Mouse (Mus musculus): ENCODE results near the gene Leprot. TPM values are rescaled to one million over a fixed set of nuclear protein-coding genes. Genes with fewer than 3 reads are reported as not detected.

The Leprot gene
- polyA plus RNA-seq, 1 experiment from 2014 or later = 98.5 TPM

DNA sequence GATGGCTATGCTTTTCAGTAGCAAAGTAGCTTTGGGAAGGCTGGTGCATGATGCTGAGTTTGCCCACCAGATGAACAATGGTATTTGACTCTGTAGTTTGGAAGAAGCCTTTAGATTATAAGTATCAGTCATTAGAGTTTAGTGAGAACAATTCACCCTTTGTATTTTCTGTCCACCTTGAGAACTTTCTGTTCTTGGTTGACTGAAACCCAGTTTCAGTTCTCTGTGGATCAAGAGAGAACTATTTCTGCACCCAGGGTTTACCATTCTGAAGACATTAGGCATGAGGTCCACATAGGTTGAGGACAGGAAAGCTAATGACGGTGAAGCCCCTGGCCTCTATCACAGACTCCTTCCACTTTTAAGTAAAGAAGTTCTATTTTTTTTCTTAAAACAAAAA is 10.0 kb upstream of the Leprot start:
- no peak overlapping the region for H3K9ac ChIP-seq (ENCODE audit: low read length)

DNA sequence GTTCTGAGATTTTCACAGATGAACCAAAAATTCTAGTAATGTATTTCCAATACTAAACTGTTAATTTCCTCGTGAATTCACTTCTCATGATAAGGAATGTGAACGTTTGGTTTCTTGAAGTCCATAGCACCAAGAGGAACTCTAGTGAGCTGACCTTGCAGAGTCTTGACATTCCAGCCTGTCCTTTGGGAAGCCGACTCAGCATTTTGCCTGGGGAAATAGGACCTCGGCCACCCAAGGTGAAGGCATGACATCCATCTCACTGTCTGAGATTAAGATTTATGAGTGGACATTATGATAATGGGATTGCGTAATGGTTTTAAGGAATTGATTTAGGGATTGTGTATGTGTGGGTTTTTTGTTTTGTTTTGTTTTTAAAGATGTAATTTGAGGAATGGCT is 6.9 kb upstream of the Leprot start:
- no peaks in the 10 kb centered on the region for H3K9me3 ChIP-seq (replicated peaks; ENCODE audit: control insufficient read depth, low read length)
- no peak overlapping the region for H3K4me2 ChIP-seq (ENCODE audit: low read length)
- ATAC-seq (no peak), DNase-seq (ENCODE audit: low spot score) (no peak)
- H3K27ac ChIP-seq (ENCODE audit: low read depth, low read length) = no peak overlapping the region
- no peak overlapping the region for H3K9ac ChIP-seq (ENCODE audit: low read length)
- WGBS = 83% methylated on average over 5 of the region's 5 CpGs
- no peak overlapping the region for H3K4me3 ChIP-seq (ENCODE audit: low read depth, low read length)
- H3K27me3 ChIP-seq (replicated peaks; ENCODE audit: control insufficient read depth, insufficient read depth, low read length) = no peaks in the 10 kb centered on the region
- H3K4me1 ChIP-seq (ENCODE audit: control insufficient read depth, insufficient read depth, low read length) = no peaks in the 10 kb centered on the region
- peaks cover 4% of the 10 kb centered on the region; the same call in 1 of the 2 replicates for H3K36me3 ChIP-seq (ENCODE audit: control insufficient read depth, insufficient read depth, low read length)

More for the DNA sequence above, 10.0 kb upstream of the Leprot start:
- Histone ChIP-seq H3K9me3 (replicated peaks; ENCODE audit: control insufficient read depth, low read length) (no peaks in the 10 kb centered on the region), H3K27me3 (replicated peaks; ENCODE audit: control insufficient read depth, insufficient read depth, low read length) (no peaks in the 10 kb centered on the region), H3K36me3 (ENCODE audit: control insufficient read depth, insufficient read depth, low read length) (peaks cover 4% of the 10 kb centered on the region; the same call in 1 of the 2 replicates), H3K4me2 (ENCODE audit: low read length) (no peak overlapping the region), H3K27ac (ENCODE audit: low read depth, low read length) (no peak overlapping the region), H3K4me1 (ENCODE audit: control insufficient read depth, insufficient read depth, low read length) (no peaks in the 10 kb centered on the region), H3K4me3 (ENCODE audit: low read depth, low read length) (no peak overlapping the region)
- WGBS = 90% methylated on average over 1 of the region's 1 CpGs
- DNase-seq (ENCODE audit: low spot score) (no peak), ATAC-seq (no peak)

DNA sequence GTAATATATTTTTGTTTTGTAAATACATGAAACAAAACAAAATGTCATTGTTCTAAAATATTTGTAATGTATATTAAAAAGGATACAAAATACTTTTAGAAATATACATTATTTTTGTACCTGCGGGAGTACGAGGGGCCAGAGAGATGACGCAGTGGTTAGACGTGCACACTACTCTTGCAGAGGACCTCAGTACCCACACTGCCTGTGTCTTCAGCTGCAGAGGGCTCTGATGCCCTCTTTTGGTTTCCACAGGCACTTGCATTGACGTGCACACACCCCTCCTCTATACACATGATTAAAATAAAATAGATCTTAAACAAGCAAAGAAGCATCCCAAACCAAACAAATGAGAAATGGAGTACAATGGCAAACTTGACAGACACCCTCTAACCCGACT is 4.8 kb upstream of the Leprot start:
- Histone ChIP-seq H3K36me3 (ENCODE audit: control insufficient read depth, insufficient read depth, low read length) (no peaks in the 10 kb centered on the region), H3K27me3 (replicated peaks; ENCODE audit: control insufficient read depth, insufficient read depth, low read length) (no peaks in the 10 kb centered on the region), H3K4me1 (ENCODE audit: control insufficient read depth, insufficient read depth, low read length) (no peaks in the 10 kb centered on the region), H3K9me3 (replicated peaks; ENCODE audit: control insufficient read depth, low read length) (no peaks in the 10 kb centered on the region), H3K27ac (ENCODE audit: low read depth, low read length) (no peak overlapping the region), H3K4me2 (ENCODE audit: low read length) (no peak overlapping the region), H3K4me3 (ENCODE audit: low read depth, low read length) (no peak overlapping the region), H3K9ac (ENCODE audit: low read length) (no peak overlapping the region)
- ATAC-seq (no peak), DNase-seq (ENCODE audit: low spot score) (no peak)
- WGBS = 84% methylated on average over 6 of the region's 6 CpGs

DNA sequence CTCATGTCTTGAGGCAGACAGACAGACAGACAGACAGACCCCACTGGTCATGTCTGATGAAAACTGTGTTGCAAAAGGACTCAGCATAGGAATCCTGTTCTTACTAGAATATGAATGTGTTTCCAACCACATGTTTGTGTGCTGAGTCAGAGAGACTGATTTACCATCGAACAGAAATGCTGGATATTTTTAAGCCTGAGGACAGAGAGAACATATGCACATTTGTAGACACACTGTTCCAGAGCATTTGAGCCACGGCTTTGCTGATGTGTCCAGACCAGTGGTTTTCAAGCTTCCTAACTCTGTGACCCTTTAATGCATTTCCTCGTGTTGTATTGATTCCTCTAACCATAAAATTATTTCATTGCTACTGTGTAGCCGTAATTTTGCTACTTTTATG is 4.3 kb upstream of the Leprot start:
- Histone ChIP-seq H3K27ac (ENCODE audit: low read depth, low read length) (no peak overlapping the region), H3K4me1 (ENCODE audit: control insufficient read depth, insufficient read depth, low read length) (no peaks in the 10 kb centered on the region), H3K27me3 (replicated peaks; ENCODE audit: control insufficient read depth, insufficient read depth, low read length) (no peaks in the 10 kb centered on the region), H3K36me3 (ENCODE audit: control insufficient read depth, insufficient read depth, low read length) (no peaks in the 10 kb centered on the region), H3K9ac (ENCODE audit: low read length) (no peak overlapping the region), H3K4me2 (ENCODE audit: low read length) (no peak overlapping the region), H3K4me3 (ENCODE audit: low read depth, low read length) (no peak overlapping the region), H3K9me3 (replicated peaks; ENCODE audit: control insufficient read depth, low read length) (no peaks in the 10 kb centered on the region)
- ATAC-seq = no peak
- 87% methylated on average over 4 of the region's 4 CpGs for WGBS
- DNase-seq (ENCODE audit: low spot score) = no peak

DNA sequence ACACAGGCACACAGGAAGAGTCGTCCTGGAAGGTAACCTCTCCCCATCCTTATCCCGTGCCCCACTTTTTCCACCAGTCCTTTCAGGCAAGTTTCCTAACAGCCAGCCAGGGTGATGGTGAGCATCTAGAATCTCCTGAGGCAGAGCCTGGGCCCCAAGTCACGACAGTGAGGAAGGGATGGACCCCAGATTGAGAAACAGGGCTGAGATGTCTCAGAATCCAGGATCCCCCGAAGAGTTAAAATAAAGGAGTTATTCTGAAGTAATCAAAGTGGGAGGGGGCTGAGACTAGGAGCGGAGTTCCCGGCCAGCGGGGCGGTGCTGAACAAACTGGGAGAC is 692 bp upstream of the Leprot start:
- Histone ChIP-seq H3K4me2 (ENCODE audit: low read length) (peak overlapping the region; percentile 57), H3K9ac (ENCODE audit: low read length) (peak overlapping the region; percentile 56), H3K9me3 (replicated peaks; ENCODE audit: control insufficient read depth, low read length) (no peaks in the 10 kb centered on the region), H3K4me3 (ENCODE audit: low read depth, low read length) (peak overlapping the region; percentile 84), H3K36me3 (ENCODE audit: control insufficient read depth, insufficient read depth, low read length) (no peaks in the 10 kb centered on the region), H3K4me1 (ENCODE audit: control insufficient read depth, insufficient read depth, low read length) (peaks cover 10% of the 10 kb centered on the region), H3K27me3 (replicated peaks; ENCODE audit: control insufficient read depth, insufficient read depth, low read length) (no peaks in the 10 kb centered on the region), H3K27ac (ENCODE audit: low read depth, low read length) (no peak overlapping the region)
- DNase-seq (ENCODE audit: low spot score) = no peak
- WGBS = 0% methylated on average over 8 of the region's 8 CpGs
- no peak for ATAC-seq

DNA sequence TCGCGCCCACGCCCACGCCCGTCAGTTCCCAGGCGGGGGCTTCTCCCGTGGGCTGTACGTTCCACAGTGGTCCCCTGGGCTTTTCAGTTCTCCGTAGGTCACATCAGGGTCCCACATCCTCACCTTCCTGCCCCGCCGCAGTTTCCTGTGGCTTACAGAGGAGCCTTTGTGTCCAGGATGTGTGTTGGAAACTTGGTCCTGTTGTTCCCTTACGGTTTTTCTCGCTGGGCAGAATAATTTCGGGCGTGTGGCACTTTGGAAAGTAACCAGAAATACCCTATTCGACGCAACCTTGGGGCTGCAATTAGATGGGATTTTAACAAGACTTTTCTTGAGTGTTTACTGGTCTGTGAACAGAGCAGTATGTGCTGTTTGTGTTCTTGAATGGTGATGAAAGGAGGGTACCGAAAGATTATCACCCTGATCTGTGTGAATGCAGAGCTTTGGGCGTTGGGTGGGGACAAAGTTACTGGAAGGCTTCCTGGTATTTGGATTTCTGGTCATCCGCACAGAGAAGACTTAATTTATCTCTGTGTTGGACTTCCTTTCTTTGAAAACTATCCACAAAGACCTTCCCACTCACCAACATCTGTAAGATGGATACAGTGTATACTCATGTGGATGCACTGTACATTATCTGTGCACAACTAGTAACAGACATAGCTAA is 591 bp downstream of the Leprot start:
- Histone ChIP-seq H3K9me3 (replicated peaks; ENCODE audit: control insufficient read depth, low read length) (no peaks in the 10 kb centered on the region), H3K4me2 (ENCODE audit: low read length) (peak overlapping the region; percentile 55), H3K9ac (ENCODE audit: low read length) (peak overlapping the region; percentile 89), H3K36me3 (ENCODE audit: control insufficient read depth, insufficient read depth, low read length) (no peaks in the 10 kb centered on the region), H3K4me3 (ENCODE audit: low read depth, low read length) (peak overlapping the region; percentile 84), H3K27me3 (replicated peaks; ENCODE audit: control insufficient read depth, insufficient read depth, low read length) (no peaks in the 10 kb centered on the region), H3K4me1 (ENCODE audit: control insufficient read depth, insufficient read depth, low read length) (peaks cover 10% of the 10 kb centered on the region), H3K27ac (ENCODE audit: low read depth, low read length) (peak overlapping the region; percentile 86)
- ATAC-seq (no peak), DNase-seq (ENCODE audit: low spot score) (no peak)
- WGBS = 1% methylated on average over 20 of the region's 20 CpGs

DNA sequence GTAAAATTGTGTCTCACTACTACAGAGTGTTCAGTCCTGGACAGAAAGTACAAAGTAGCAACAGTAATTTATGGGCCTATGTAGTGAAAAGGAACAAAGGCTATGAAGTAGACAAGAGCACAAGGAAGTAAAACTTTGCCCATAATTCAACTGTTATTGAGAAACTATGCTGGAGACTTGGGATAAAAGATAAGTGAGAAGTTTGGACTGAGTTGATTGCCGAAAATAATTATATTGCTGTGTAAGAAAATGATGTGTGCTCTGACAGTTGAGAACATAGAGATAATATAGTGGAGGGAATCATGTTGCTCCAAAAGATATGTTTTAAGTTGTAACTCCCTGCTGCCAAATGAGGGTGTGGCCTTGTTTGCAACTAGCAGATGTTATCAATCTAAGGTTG is 1.2 kb downstream of the Leprot start:
- H3K9ac ChIP-seq (ENCODE audit: low read length) = 0 out of 2 replicates have a peak overlapping the region, but pooled peaks have one; percentile 89
- no peak for DNase-seq (ENCODE audit: low spot score)
- no peaks in the 10 kb centered on the region for H3K9me3 ChIP-seq (replicated peaks; ENCODE audit: control insufficient read depth, low read length)
- H3K4me2 ChIP-seq (ENCODE audit: low read length) = peak overlapping the region; percentile 55
- peak overlapping the region; percentile 84 for H3K4me3 ChIP-seq (ENCODE audit: low read depth, low read length)
- H3K27me3 ChIP-seq (replicated peaks; ENCODE audit: control insufficient read depth, insufficient read depth, low read length) = no peaks in the 10 kb centered on the region
- H3K36me3 ChIP-seq (ENCODE audit: control insufficient read depth, insufficient read depth, low read length) = no peaks in the 10 kb centered on the region
- 91% methylated on average over 1 of the region's 1 CpGs for WGBS
- peaks cover 10% of the 10 kb centered on the region for H3K4me1 ChIP-seq (ENCODE audit: control insufficient read depth, insufficient read depth, low read length)
- H3K27ac ChIP-seq (ENCODE audit: low read depth, low read length) = no peak overlapping the region
- ATAC-seq = no peak

DNA sequence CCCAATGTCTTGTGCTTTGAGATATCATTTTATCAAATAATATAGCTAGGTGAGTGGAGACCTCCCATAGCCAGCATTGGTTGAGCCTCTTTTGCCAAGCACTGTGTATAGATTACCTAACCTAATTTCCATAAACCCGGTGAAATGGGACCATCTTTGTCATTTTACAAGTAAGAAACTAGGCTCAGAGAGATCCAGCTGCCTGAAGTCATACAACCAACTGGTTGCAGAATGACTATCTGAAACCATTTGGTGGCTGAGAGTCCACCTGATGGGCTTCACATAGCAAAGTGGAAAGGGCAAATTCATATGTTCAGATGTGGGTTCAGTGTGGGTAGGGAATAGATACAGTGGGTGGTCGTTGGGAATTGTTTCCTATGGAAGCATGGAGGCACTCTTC is 3.4 kb downstream of the Leprot start:
- Histone ChIP-seq H3K27me3 (replicated peaks; ENCODE audit: control insufficient read depth, insufficient read depth, low read length) (no peaks in the 10 kb centered on the region), H3K4me2 (ENCODE audit: low read length) (no peak overlapping the region), H3K4me1 (ENCODE audit: control insufficient read depth, insufficient read depth, low read length) (peaks cover 10% of the 10 kb centered on the region), H3K36me3 (ENCODE audit: control insufficient read depth, insufficient read depth, low read length) (no peaks in the 10 kb centered on the region), H3K9me3 (replicated peaks; ENCODE audit: control insufficient read depth, low read length) (no peaks in the 10 kb centered on the region), H3K27ac (ENCODE audit: low read depth, low read length) (no peak overlapping the region), H3K9ac (ENCODE audit: low read length) (no peak overlapping the region), H3K4me3 (ENCODE audit: low read depth, low read length) (no peak overlapping the region)
- WGBS = 87% methylated on average over 2 of the region's 2 CpGs
- DNase-seq (ENCODE audit: low spot score) (no peak), ATAC-seq (no peak)

DNA sequence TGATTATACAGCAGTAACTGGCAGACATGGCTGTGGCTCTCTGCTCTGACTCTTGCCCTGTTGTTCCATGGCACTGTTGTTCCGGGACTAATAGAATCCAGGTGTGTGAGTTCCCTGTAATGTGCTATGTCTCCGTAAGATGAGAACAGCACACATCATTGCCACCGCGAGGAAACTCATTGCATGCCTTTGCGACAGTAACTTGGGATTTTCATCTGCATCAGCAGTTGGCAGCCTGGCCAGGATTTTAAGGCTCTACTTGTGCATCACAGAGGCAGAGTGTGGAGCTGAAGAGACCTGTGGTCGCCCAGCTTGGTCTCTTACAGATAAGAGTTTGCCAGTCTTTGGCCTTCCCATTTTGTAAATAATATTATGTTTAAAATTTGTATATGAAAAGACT is 6.7 kb downstream of the Leprot start:
- ATAC-seq (no peak), DNase-seq (ENCODE audit: low spot score) (no peak)
- WGBS = 91% methylated on average over 6 of the region's 6 CpGs
- Histone ChIP-seq H3K4me3 (ENCODE audit: low read depth, low read length) (no peak overlapping the region), H3K4me1 (ENCODE audit: control insufficient read depth, insufficient read depth, low read length) (peaks cover under 1% of the 10 kb centered on the region; the same call in 1 of the 2 replicates), H3K27ac (ENCODE audit: low read depth, low read length) (no peak overlapping the region), H3K4me2 (ENCODE audit: low read length) (no peak overlapping the region), H3K27me3 (replicated peaks; ENCODE audit: control insufficient read depth, insufficient read depth, low read length) (no peaks in the 10 kb centered on the region), H3K9ac (ENCODE audit: low read length) (no peak overlapping the region), H3K36me3 (ENCODE audit: control insufficient read depth, insufficient read depth, low read length) (peaks cover 12% of the 10 kb centered on the region), H3K9me3 (replicated peaks; ENCODE audit: control insufficient read depth, low read length) (no peaks in the 10 kb centered on the region)
